Mouse (Mus musculus) limb, embryonic 13.5 days (tissue): ENCODE data around the gene Xrcc5. TPM values are rescaled to one million over a fixed set of nuclear protein-coding genes. Genes with fewer than 3 reads are reported as not detected.

Experiments
- ATAC-seq: fragments of 200-750 bp; cut with Nextera tagmentation; 2 replicates; pipeline ENCODE4 v1.8.0; 2017; ENCODE audit warnings: low read depth, moderate number of reproducible peaks, moderate TSS enrichment; ENCODE audit not compliant: low FRiP score
- H3K27ac ChIP-seq: fragments of 300-500 bp; sonication (generic); 2 replicates; pipeline ENCODE4 v1.5.1; 2015; ENCODE audit warnings: inconsistent platforms, mild to moderate bottlenecking, moderate library complexity
- H3K27me3 ChIP-seq: fragments of 300-500 bp; sonication (generic); 2 replicates; pipeline ENCODE4 v1.6.1; 2015; ENCODE audit warnings: mild to moderate bottlenecking, inconsistent platforms
- H3K36me3 ChIP-seq: fragments of 300-500 bp; sonication (generic); 2 replicates; pipeline ENCODE4 v1.6.1; 2015; ENCODE audit warnings: inconsistent platforms, mild to moderate bottlenecking, moderate library complexity
- H3K4me1 ChIP-seq: fragments of 300-500 bp; sonication (generic); 2 replicates; pipeline ENCODE4 v1.6.1; 2015; ENCODE audit warnings: inconsistent platforms
- H3K4me2 ChIP-seq: fragments of 300-500 bp; sonication (generic); replicated peaks from 2 replicates; pipeline ENCODE4 v1.6.1; 2015; ENCODE audit warnings: inconsistent platforms, mild to moderate bottlenecking, moderate library complexity
- H3K4me3 ChIP-seq: fragments of 300-500 bp; sonication (generic); 2 replicates; pipeline ENCODE4 v1.5.1; 2015; ENCODE audit warnings: moderate library complexity, mild to moderate bottlenecking, inconsistent platforms
- H3K9ac ChIP-seq: fragments of 300-500 bp; sonication (generic); 2 replicates; pipeline ENCODE4 v1.6.1; 2015; ENCODE audit warnings: mild to moderate bottlenecking, inconsistent platforms
- H3K9me3 ChIP-seq: fragments of 300-500 bp; sonication (generic); 2 replicates; pipeline ENCODE4 v1.6.1; 2016; ENCODE audit warnings: inconsistent platforms
- WGBS: fragments of 180-500 bp; shearing (Covaris S2); methylation state at CpG from one replicate; pipeline ENCODE4 v1.1.7; 2015; 5-methylcytosine and 5-hydroxymethylcytosine counted together
- polyA plus RNA-seq: library from polyadenylated mRNA; unstranded; fragments of >200 nt; fragmentation: Nextera tagmentation; extraction: Ambion mirVana; gene quantifications from 2 replicates; pipeline ENCODE4 v1.2.1, GENCODE M21; 2015

Gene Xrcc5
- polyA plus RNA-seq, 1 experiment from 2014 or later, result 56.8 TPM

DNA sequence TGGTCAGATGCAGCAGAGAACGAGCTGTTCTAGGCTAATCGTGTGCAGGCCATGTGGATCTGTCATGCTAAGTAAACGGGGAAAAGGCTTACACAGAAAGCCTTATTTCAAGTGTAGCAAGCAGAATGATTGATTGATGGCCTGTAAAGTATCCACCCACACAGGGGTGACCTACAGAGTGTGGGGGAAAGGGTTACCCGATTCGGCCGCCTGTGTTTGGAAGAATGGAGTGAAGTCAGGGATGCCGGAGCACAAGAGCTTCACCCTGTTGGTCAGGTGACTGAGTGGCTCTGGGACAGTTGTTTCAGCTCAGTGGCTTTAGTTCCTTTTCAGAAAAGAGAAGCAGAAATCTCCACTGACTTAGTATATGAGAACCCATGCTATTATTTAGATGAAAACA is 9.7 kb downstream of the Xrcc5 start:
- ATAC-seq, result no peak
- H3K36me3 ChIP-seq, result peaks cover 75% of the 10 kb centered on the region

DNA sequence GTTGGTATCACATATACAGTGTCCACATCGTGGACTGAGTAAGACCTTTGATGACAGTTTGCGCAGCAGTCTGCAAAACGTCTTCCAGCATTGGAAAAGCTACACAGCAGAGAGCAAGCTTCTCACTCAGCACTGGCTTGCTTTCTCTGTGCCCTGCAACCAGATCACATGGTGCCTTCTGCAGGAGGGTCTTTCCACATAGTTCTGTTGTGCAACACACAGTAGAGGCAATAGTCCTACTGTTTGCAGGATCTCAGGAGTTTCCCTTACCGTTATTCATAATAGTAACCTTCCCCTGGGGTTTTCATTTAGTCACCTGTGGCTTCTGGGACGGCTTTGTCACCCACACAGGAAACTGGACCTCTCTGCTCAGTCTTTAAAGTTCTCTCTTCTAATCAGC is 13.5 kb downstream of the Xrcc5 start:
- WGBS, result 90% methylated on average over 5 of the region's 5 CpGs
- no peak overlapping the region for H3K4me2 ChIP-seq
- no peaks in the 10 kb centered on the region for H3K4me1 ChIP-seq
- H3K27ac ChIP-seq, result no peak overlapping the region
- H3K9ac ChIP-seq, result no peak overlapping the region
- H3K9me3 ChIP-seq, result no peaks in the 10 kb centered on the region
- ATAC-seq, result no peak
- peaks cover 83% of the 10 kb centered on the region for H3K36me3 ChIP-seq
- no peak overlapping the region for H3K4me3 ChIP-seq
- no peaks in the 10 kb centered on the region for H3K27me3 ChIP-seq

More for the DNA sequence above, 9.7 kb downstream of the Xrcc5 start:
- WGBS, result 75% methylated on average over 7 of the region's 7 CpGs
- no peak overlapping the region for H3K27ac ChIP-seq
- no peak overlapping the region for H3K4me3 ChIP-seq
- H3K9ac ChIP-seq, result no peak overlapping the region
- no peak overlapping the region for H3K4me2 ChIP-seq
- H3K27me3 ChIP-seq, result no peaks in the 10 kb centered on the region
- H3K9me3 ChIP-seq, result no peaks in the 10 kb centered on the region
- H3K4me1 ChIP-seq, result no peaks in the 10 kb centered on the region

DNA sequence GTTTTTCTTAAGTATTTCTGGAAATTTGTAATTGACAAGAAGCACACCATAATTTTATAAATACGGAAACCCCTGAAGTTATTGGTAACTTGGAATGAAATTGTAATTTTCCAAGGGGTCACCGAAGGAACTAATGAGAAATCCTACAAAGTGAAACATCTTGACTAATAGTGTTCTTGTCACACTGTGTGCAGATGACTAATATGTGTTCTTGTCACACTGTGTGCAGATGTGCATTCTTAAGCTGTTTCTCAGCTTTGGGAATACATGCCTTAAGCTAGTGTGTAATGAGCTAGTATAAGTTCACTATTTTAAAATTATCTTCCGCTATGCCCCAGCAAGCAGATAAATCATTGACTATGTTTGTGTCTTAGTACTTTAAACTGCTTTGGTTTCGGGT is 16.0 kb downstream of the Xrcc5 start:
- no peak overlapping the region for H3K4me2 ChIP-seq
- WGBS, result 95% methylated on average over 4 of the region's 4 CpGs
- no peak overlapping the region for H3K4me3 ChIP-seq
- H3K9me3 ChIP-seq, result no peaks in the 10 kb centered on the region
- H3K9ac ChIP-seq, result no peak overlapping the region
- H3K36me3 ChIP-seq, result peaks cover 84% of the 10 kb centered on the region
- no peaks in the 10 kb centered on the region for H3K4me1 ChIP-seq
- no peak for ATAC-seq
- H3K27ac ChIP-seq, result no peak overlapping the region
- no peaks in the 10 kb centered on the region for H3K27me3 ChIP-seq

DNA sequence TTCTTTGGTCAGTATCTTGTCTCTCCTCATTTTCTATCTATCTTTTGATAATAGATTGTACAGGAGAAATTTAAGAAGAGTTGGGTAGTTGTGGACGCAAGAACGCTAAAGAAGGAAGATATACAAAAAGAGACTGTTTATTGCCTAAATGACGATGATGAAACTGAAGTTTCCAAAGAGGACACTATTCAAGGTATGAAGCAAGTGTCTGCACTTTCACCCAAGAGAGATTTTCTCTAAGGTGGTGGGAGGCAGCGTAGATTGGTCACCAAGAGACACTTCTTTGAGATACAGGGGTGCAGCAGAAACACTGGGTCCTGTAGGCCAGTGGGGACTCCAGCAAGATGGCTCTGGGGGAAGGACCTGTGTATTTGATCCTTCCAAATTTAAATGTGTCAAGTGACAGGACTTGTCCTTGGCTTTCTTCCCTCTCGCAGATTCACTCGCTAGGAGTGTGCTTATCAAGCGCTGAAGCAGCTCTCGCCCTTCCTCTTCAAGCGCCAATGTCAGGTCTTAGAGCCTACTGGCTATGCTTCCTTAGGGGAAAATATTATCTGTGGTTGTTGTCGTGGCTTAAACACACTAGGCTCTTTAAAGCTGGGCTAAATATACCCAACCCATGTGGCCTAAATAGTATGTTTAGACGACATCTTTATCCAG is 19.1 kb downstream of the Xrcc5 start:
- H3K9ac ChIP-seq, result no peak overlapping the region
- no peak overlapping the region for H3K4me3 ChIP-seq
- H3K36me3 ChIP-seq, result peaks cover 83% of the 10 kb centered on the region
- no peak for ATAC-seq
- H3K27me3 ChIP-seq, result no peaks in the 10 kb centered on the region
- no peak overlapping the region for H3K4me2 ChIP-seq
- no peaks in the 10 kb centered on the region for H3K4me1 ChIP-seq
- H3K9me3 ChIP-seq, result no peaks in the 10 kb centered on the region
- 94% methylated on average over 11 of the region's 11 CpGs for WGBS
- no peak overlapping the region for H3K27ac ChIP-seq

DNA sequence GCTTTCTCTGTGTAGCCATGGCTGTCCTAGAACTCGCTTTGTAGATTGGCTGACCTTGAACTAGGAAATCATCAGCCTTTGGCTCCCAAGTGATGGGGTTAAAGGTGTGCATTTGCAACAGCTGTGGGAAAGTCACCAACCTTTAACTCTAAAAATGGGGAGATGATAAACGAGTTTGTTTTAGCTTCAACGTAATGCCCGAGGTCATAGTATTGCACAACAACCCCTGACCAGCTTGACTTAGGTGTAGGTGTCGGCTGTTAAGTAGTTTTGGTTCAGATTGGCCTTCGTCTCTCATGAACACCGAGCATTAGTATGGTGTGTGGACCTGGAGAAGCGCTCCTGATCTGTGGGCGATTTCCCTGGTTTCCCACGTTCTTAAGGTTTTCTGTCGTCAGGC is 27.6 kb downstream of the Xrcc5 start:
- H3K4me1 ChIP-seq, result no peaks in the 10 kb centered on the region
- H3K9me3 ChIP-seq, result no peaks in the 10 kb centered on the region
- no peak overlapping the region for H3K9ac ChIP-seq
- WGBS, result 91% methylated on average over 11 of the region's 11 CpGs
- no peak overlapping the region for H3K4me3 ChIP-seq
- H3K4me2 ChIP-seq, result no peak overlapping the region
- peaks cover 84% of the 10 kb centered on the region for H3K36me3 ChIP-seq
- ATAC-seq, result no peak
- no peaks in the 10 kb centered on the region for H3K27me3 ChIP-seq
- H3K27ac ChIP-seq, result no peak overlapping the region

DNA sequence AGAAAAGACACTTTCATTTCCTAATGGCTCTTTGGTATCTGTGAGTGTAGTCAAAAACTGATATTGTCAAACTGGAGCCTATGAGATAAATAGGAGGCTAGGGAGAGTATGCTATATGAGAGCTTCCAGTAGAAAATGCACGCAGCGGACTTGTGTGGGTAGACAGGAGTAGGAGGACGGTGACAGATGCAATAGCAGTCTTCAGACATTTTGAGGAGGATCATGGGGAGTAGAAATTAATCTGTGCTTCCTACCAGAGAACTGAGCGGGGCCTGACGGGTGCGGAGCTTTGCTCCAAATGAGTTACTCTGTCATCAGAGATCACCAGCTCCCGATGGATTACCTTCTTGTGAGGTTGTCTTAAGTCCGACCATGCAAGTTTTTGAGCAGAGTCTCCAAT is 29.6 kb downstream of the Xrcc5 start:
- 92% methylated on average over 8 of the region's 8 CpGs for WGBS
- H3K27ac ChIP-seq, result no peak overlapping the region

DNA sequence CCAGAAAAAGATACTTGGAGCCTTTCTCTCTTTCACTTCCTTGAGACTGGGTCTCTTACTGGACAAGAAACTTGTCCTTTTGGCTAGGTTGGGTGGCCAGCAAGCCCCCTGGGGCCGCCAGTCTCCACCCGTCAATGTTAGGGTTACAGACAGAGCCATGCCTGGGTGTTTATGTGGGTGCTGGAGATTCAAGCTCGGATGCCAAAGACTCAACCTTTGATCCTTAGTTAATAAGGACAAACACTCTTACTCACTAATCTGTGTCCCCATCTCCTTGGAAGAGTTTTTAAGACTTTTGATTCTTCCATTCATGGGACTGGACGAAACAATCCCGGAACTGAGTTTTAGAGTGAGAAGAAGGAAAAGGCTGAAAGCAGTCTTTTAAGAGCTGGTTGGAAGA is 31.1 kb downstream of the Xrcc5 start:
- Histone ChIP-seq H3K27ac (no peak overlapping the region), H3K9ac (no peak overlapping the region), H3K36me3 (peaks cover 81% of the 10 kb centered on the region), H3K4me3 (no peak overlapping the region), H3K27me3 (no peaks in the 10 kb centered on the region), H3K9me3 (no peaks in the 10 kb centered on the region), H3K4me2 (no peak overlapping the region), H3K4me1 (no peaks in the 10 kb centered on the region)
- 89% methylated on average over 5 of the region's 5 CpGs for WGBS
- no peak for ATAC-seq

More for the DNA sequence above, 29.6 kb downstream of the Xrcc5 start:
- Histone ChIP-seq H3K4me3 (no peak overlapping the region), H3K9me3 (no peaks in the 10 kb centered on the region), H3K4me1 (no peaks in the 10 kb centered on the region), H3K36me3 (peaks cover 85% of the 10 kb centered on the region), H3K9ac (no peak overlapping the region), H3K27me3 (no peaks in the 10 kb centered on the region), H3K4me2 (no peak overlapping the region)
- ATAC-seq, result no peak

DNA sequence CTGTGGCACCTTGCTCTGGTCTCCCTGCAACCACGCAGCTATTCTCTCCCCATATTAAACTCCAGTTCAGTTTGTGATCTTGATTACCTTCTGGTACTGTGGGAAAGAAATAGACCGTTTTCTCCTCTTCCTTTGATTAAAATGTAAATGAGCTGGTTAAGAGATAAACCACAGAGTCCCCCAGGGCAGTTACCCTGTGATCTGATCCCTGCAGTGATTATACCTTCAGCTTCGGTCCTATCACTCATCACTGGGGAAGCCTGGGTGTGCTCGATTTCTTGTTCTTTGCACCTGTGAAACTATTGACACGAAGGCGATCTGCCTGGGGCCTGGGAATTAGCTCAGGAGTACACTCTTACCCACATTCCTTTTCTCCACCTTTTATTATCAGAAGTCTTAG is 40.7 kb downstream of the Xrcc5 start:
- Histone ChIP-seq H3K4me1 (no peaks in the 10 kb centered on the region), H3K36me3 (peaks cover 90% of the 10 kb centered on the region), H3K27ac (no peak overlapping the region), H3K9me3 (no peaks in the 10 kb centered on the region), H3K4me3 (no peak overlapping the region), H3K9ac (no peak overlapping the region), H3K27me3 (no peaks in the 10 kb centered on the region), H3K4me2 (no peak overlapping the region)
- ATAC-seq, result no peak
- 82% methylated on average over 6 of the region's 6 CpGs for WGBS

DNA sequence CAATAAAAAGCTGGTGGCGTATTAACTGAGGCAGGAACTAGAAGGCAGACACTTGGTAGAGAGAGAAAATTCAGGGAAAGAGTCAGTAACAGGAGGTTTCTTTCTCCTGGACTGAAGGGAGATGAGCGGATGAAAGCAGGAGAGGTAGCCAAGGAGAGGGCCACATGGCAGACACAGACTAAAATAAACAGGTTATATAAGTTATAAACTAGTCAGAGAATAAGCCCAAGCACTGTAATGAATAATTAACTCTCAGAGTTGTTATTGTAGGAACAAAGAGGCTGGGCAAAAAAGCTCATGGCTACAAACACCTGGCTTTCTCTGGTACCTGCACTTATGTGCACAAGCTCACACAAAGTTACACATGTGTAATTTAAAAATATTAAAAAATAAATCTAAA is 47.6 kb downstream of the Xrcc5 start:
- Histone ChIP-seq H3K27ac (no peak overlapping the region), H3K4me3 (no peak overlapping the region), H3K9ac (no peak overlapping the region), H3K36me3 (peaks cover 78% of the 10 kb centered on the region), H3K4me2 (no peak overlapping the region), H3K9me3 (no peaks in the 10 kb centered on the region), H3K4me1 (no peaks in the 10 kb centered on the region), H3K27me3 (no peaks in the 10 kb centered on the region)
- no peak for ATAC-seq
- 92% methylated on average over 2 of the region's 2 CpGs for WGBS

DNA sequence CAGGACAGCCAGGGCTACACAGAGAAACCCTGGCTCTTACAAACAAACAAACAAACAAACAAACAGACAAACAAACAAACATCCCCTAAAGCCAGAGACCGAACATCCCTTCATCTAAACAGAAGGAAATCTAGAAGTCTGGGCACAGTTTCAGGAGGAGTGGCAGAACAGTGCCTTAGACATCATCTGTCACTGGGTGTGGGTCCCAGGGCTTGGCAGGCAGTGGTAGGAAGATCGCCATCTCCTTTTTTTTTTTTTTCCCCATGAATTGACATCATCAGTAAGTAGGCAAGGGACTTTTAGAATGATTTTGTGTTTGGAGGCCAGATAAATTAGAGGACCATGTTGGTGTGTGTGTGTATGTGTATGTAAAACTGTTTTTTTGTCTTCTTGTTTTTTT is 51.0 kb downstream of the Xrcc5 start:
- Histone ChIP-seq H3K36me3 (peaks cover 77% of the 10 kb centered on the region), H3K9me3 (no peaks in the 10 kb centered on the region), H3K4me1 (no peaks in the 10 kb centered on the region), H3K4me2 (no peak overlapping the region), H3K27ac (no peak overlapping the region), H3K27me3 (no peaks in the 10 kb centered on the region), H3K9ac (no peak overlapping the region), H3K4me3 (no peak overlapping the region)
- ATAC-seq, result no peak
- 98% methylated on average over 2 of the region's 2 CpGs for WGBS

DNA sequence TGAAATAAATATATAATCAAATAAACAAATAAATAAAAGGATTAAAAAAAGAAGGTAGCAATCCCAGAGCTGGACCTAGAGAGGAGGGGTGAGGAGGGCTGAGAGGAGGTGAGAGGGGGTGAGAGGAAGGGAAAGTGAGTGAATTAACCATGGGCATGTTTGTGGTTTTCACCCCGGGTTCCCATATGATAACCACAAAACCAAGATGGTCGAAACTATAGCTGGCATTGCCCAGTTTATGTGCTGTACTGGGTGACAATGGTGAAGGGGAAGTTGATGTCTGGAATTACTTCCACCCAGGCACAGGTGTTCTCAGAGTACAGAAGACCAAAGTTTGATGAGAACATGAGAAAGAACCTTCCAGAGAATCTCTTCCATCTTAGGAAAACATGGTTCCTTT is 52.2 kb downstream of the Xrcc5 start:
- WGBS, result 93% methylated on average over 2 of the region's 2 CpGs
- Histone ChIP-seq H3K4me3 (no peak overlapping the region), H3K4me1 (no peaks in the 10 kb centered on the region), H3K4me2 (no peak overlapping the region), H3K36me3 (peaks cover 80% of the 10 kb centered on the region), H3K27ac (no peak overlapping the region), H3K9me3 (no peaks in the 10 kb centered on the region), H3K27me3 (no peaks in the 10 kb centered on the region), H3K9ac (no peak overlapping the region)
- ATAC-seq, result no peak

DNA sequence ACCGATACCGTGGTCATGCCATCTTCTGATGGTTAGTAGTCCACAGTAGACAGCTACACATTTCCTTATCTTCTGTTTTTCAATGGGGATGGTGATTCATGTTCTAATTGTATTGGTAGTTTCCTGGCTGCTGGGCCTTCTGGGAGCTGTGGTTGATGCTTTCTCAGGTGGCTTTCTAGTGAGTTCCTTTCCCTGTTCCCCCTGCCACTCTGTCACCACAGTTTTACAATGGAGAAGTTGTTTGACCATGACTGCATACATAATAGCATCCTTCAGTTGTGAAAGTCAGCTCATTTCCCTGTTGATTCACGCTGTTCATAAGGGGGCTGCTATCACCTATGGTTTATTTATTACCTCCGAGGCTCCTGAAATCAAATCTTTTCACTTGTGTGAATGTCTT is 53.6 kb downstream of the Xrcc5 start:
- no peak for ATAC-seq
- H3K27me3 ChIP-seq, result no peaks in the 10 kb centered on the region
- no peak overlapping the region for H3K27ac ChIP-seq
- peaks cover 69% of the 10 kb centered on the region for H3K36me3 ChIP-seq
- H3K9me3 ChIP-seq, result no peaks in the 10 kb centered on the region
- no peaks in the 10 kb centered on the region for H3K4me1 ChIP-seq
- H3K4me3 ChIP-seq, result no peak overlapping the region
- no peak overlapping the region for H3K4me2 ChIP-seq
- 93% methylated on average over 4 of the region's 4 CpGs for WGBS
- no peak overlapping the region for H3K9ac ChIP-seq

DNA sequence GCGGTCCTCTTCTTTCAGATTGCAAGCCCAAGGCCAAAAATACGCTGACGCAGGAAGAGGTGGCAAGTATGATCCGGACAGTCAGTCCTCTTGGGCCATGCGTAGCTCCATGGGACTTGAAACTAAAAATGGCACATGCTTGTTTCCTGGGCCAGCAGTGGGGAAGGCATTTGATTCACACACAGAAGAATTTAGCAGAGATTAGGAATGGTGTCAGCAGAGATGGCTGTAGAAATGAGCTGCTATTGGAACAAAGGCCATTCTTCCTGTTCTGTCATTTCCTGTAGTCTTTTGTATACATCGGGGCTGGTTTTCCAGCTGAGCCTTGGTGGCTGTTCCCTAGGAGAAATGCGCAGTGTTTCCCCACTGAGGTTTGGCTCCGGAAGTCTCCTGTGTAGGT is 57.4 kb downstream of the Xrcc5 start:
- no peaks in the 10 kb centered on the region for H3K4me1 ChIP-seq
- no peaks in the 10 kb centered on the region for H3K9me3 ChIP-seq
- no peaks in the 10 kb centered on the region for H3K27me3 ChIP-seq
- 84% methylated on average over 8 of the region's 8 CpGs for WGBS
- no peak overlapping the region for H3K4me3 ChIP-seq
- no peak overlapping the region for H3K27ac ChIP-seq
- ATAC-seq, result no peak
- peaks cover 37% of the 10 kb centered on the region for H3K36me3 ChIP-seq
- no peak overlapping the region for H3K4me2 ChIP-seq
- H3K9ac ChIP-seq, result no peak overlapping the region
